Comparison of ENCODE assay signal across 9 mouse cellular contexts in genomic region chr10:127671276-127671675, GRCm38 (mm10). TPM values are rescaled to one million over a fixed set of nuclear protein-coding genes. Genes with fewer than 3 reads are reported as not detected.
DNase-seq lines count a peak whose midpoint lies in the region; ATAC-seq lines count a peak whose summit lies in the region.
"Had no signal": no experiment of that assay in that cellular context is flagged by ENCODE, and none has a peak within 500 bp of the region (broad histone marks: within the 10 kb centered on the region; RNA-seq: fewer than 3 reads in every experiment).

No protein-coding gene starts in this region.

- H3K4me1 ChIP-seq in liver, embryonic 13.5 days (replicated peaks), result peaks cover 35% of the 10 kb centered on the region

- peak; percentile 42 for DNase-seq in embryo, embryonic 10.5 days (ENCODE audit: low spot score)
- no peak for DNase-seq in embryo, embryonic 10 days (ENCODE audit: low spot score)
- peak; percentile 15 for DNase-seq in ovary, postnatal 36 days (ENCODE audit: low spot score)
- DNase-seq in ovary, postnatal 14 days (ENCODE audit: low spot score), result no peak
- peak; percentile 36 for DNase-seq in liver, embryonic 13.5 days
- DNase-seq in thymus, postnatal 14 days, result peak; percentile 59
- no peak for DNase-seq in Muller cell, postnatal 12 days (ENCODE audit: inconsistent ontology term)
- DNase-seq in yolk sac, embryonic 10.5 days (ENCODE audit: low spot score), result no peak

- peaks cover 36% of the 10 kb centered on the region for H3K27me3 ChIP-seq in liver, embryonic 13.5 days
- H3K27me3 ChIP-seq: limb, embryonic 13.5 days had no signal

- no peaks in the 10 kb centered on the region for H3K36me3 ChIP-seq in liver, embryonic 13.5 days
- H3K36me3 ChIP-seq: limb, embryonic 13.5 days had no signal

- no peak for ATAC-seq in liver, embryonic 13.5 days (ENCODE audit: low read depth)

- WGBS in liver, embryonic 13.5 days (ENCODE audit: insufficient replicate concordance), result 26% methylated on average over 2 of the region's 2 CpGs

- H3K27ac ChIP-seq in liver, embryonic 13.5 days, result no peak overlapping the region
- H3K27ac ChIP-seq: limb, embryonic 13.5 days had no signal

- H3K4me3 ChIP-seq in liver, embryonic 13.5 days (replicated peaks), result no peak overlapping the region
- H3K4me3 ChIP-seq: limb, embryonic 13.5 days had no signal

- no peak overlapping the region for H3K4me2 ChIP-seq in liver, embryonic 13.5 days
- H3K4me2 ChIP-seq: limb, embryonic 13.5 days had no signal

- H3K9me3 ChIP-seq in liver, embryonic 13.5 days (replicated peaks), result no peaks in the 10 kb centered on the region
- H3K9me3 ChIP-seq: limb, embryonic 13.5 days had no signal

- no peak overlapping the region for H3K9ac ChIP-seq in liver, embryonic 13.5 days
- H3K9ac ChIP-seq: limb, embryonic 13.5 days had no signal

RNA-seq across cellular contexts. Expression of gene Nab2, which starts 2.9 kb away (rescaled TPM):
- polyA plus RNA-seq in liver, embryonic 13.5 days (2015; fragmentation: Nextera tagmentation; extraction: Ambion mirVana), result 1.5 and 2.1 TPM in 2 replicates

RNA-seq across cellular contexts. Expression of gene Nemp1, which starts 4.6 kb away (rescaled TPM):
- polyA plus RNA-seq in liver, embryonic 13.5 days (2015; fragmentation: Nextera tagmentation; extraction: Ambion mirVana), result 5.0 and 6.3 TPM in 2 replicates

RNA-seq across cellular contexts. Expression of gene Stat6, which starts 28.5 kb away (rescaled TPM):
- polyA plus RNA-seq in liver, embryonic 13.5 days (2015; fragmentation: Nextera tagmentation; extraction: Ambion mirVana), result 12.3 and 15.5 TPM in 2 replicates

RNA-seq across cellular contexts. Expression of gene Myo1a, which starts 33.7 kb away (rescaled TPM):
- polyA plus RNA-seq in liver, embryonic 13.5 days (2015; fragmentation: Nextera tagmentation; extraction: Ambion mirVana), result 0.17 TPM in 2 replicates

RNA-seq across cellular contexts. Expression of gene Lrp1, which starts 50.3 kb away (rescaled TPM):
- polyA plus RNA-seq in liver, embryonic 13.5 days (2015; fragmentation: Nextera tagmentation; extraction: Ambion mirVana), result 15.1 and 16.9 TPM in 2 replicates

Comparison
In these comparisons a context has a peak if more than half of its experiments do, and no peak if none do; other contexts are left out.
1. DNase-seq: peak in embryo, embryonic 10.5 days (single experiment), ovary, postnatal 36 days (single experiment), liver, embryonic 13.5 days (single experiment) and thymus, postnatal 14 days (single experiment); none in embryo, embryonic 10 days (single experiment), ovary, postnatal 14 days (single experiment), Muller cell, postnatal 12 days (single experiment) and yolk sac, embryonic 10.5 days (single experiment).